Mouse (Mus musculus): Measurements from ENCODE around the gene Fam19a2.

Fam19a2 gene

GRCm38 (mm10) chr10:123395429-123395828 is 131.6 kb downstream of the Fam19a2 start:
- no peak for DNase-seq

- no peak for DNase-seq
Measured at GRCm38 (mm10) chr10:123398136-123398535, 134.3 kb downstream of the Fam19a2 start.

- DNase-seq: no peak
Measured at GRCm38 (mm10) chr10:123401188-123401587, 137.4 kb downstream of the Fam19a2 start.

GRCm38 (mm10) chr10:123402460-123402859 is 138.7 kb downstream of the Fam19a2 start:
- no peak for DNase-seq

GRCm38 (mm10) chr10:123414953-123415352 is 151.2 kb downstream of the Fam19a2 start:
- no peak for DNase-seq

- no peak for DNase-seq
Measured at GRCm38 (mm10) chr10:123416024-123416423, 152.2 kb downstream of the Fam19a2 start.

GRCm38 (mm10) chr10:123418616-123419173 is 154.9 kb downstream of the Fam19a2 start:
- no peak for DNase-seq

GRCm38 (mm10) chr10:123420249-123420648 is 156.5 kb downstream of the Fam19a2 start:
- no peak for DNase-seq

- no peak for DNase-seq
Measured at GRCm38 (mm10) chr10:123424482-123424881, 160.7 kb downstream of the Fam19a2 start.

GRCm38 (mm10) chr10:123426527-123427363 is 162.9 kb downstream of the Fam19a2 start:
- peak; percentile 32 for DNase-seq

GRCm38 (mm10) chr10:123431569-123431968 is 167.8 kb downstream of the Fam19a2 start:
- no peak for DNase-seq

- no peak for DNase-seq
Measured at GRCm38 (mm10) chr10:123437576-123437975, 173.8 kb downstream of the Fam19a2 start.

- DNase-seq: no peak
Measured at GRCm38 (mm10) chr10:123456800-123457199, 193.0 kb downstream of the Fam19a2 start.

GRCm38 (mm10) chr10:123460466-123460865 is 196.7 kb downstream of the Fam19a2 start:
- DNase-seq: no peak

GRCm38 (mm10) chr10:123462305-123462704 is 198.5 kb downstream of the Fam19a2 start:
- no peak for DNase-seq

GRCm38 (mm10) chr10:123514749-123515148 is 251.0 kb downstream of the Fam19a2 start:
- no peak for DNase-seq

- no peak for DNase-seq
Measured at GRCm38 (mm10) chr10:123520613-123521012, 256.8 kb downstream of the Fam19a2 start.

GRCm38 (mm10) chr10:123521203-123521602 is 257.4 kb downstream of the Fam19a2 start:
- DNase-seq: no peak

- no peak for DNase-seq
Measured at GRCm38 (mm10) chr10:123525424-123525823, 261.6 kb downstream of the Fam19a2 start.

- DNase-seq: no peak
Measured at GRCm38 (mm10) chr10:123526059-123526458, 262.3 kb downstream of the Fam19a2 start.

- no peak for DNase-seq
Measured at GRCm38 (mm10) chr10:123536143-123536542, 272.3 kb downstream of the Fam19a2 start.

- no peak for DNase-seq
Measured at GRCm38 (mm10) chr10:123548391-123548790, 284.6 kb downstream of the Fam19a2 start.

- no peak for DNase-seq
Measured at GRCm38 (mm10) chr10:123567677-123568076, 303.9 kb downstream of the Fam19a2 start.

GRCm38 (mm10) chr10:123570616-123571188 is 306.9 kb downstream of the Fam19a2 start:
- DNase-seq: no peak
